Mouse (Mus musculus) liver (tissue): ENCODE measurements around the gene Apmap.
"Not testable (repeated sequence)": the region's sequence is repeated elsewhere in the genome, so short reads cannot be mapped to it uniquely, and the experiment has no call there.

Experiments
- DNase-seq: peaks from one replicate; pipeline ENCODE4 v3.0.0-alpha.2; 2020; ENCODE audit warnings: mixed read lengths

Apmap gene

DNA sequence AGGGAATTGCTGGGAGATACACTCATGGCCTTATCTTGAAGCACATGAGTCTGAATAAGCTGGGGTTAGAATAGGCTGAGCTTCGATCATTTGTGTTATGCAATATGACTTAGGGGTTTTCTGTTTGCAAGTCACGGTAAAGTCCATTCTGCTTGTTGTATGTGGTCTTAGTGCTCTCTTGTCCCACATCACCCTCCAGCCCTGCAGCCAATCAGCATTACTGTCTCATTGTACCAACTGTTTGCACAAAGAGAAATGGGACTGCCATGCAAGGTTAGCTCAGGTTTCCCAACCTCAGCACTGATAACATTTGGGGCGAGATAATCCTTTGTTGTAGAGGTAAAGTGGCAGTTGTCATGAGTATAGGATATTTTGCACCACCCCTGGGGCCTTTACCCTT is 1.7 kb upstream of the Apmap start:
- DNase-seq: peak; percentile 22

DNA sequence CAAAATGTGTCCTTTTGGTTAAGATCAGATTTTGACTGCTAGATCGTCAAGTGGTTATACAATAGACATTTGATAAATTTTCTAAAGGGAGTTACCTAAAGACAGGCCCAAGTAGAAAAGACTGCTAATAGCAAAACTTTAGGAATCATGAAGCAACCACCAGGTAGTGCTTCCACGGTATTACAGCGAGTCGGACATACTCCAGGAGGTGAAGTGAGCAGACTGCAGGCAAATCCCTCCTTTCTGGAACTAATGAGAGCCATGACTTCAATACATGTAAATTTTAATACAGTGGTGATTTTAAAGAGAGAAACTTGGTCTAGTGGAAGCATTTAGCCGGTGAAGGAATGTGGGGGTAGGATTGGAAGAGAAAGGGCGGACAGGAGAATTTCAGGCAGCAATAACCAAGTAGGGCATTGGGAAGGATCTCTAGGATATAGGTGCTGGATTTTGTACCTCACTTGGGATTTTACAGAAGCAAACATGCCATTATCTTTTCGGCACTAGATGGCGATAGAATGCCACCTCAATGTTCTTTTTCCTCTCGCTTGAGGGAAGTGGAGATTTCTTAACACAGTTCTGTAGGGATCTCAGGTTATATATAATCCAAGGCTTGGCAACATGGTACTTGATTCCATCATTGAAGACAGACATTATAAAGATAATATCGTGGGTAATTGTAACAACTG is 649 bp upstream of the Apmap start:
- peak; percentile 41 for DNase-seq

DNA sequence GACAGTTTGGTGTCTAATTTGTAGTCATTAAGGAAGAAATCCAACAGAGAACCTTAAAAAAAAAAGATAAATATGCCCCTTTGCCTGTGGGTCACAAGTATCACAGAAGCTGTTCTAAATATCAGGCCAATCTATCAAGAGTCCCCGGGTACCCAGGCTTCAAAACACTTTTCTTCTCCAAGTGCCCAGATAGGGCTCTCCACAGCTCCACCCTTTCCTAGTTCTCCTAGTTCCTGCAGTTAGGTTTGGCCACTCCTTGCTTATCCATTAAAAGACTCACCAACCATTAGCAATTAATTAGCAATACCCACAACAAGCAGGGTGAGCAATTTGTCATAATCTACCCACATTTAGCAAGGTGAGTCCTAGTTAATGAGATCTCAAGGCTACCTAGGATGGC is 1.3 kb downstream of the Apmap start:
- no peak for DNase-seq

DNA sequence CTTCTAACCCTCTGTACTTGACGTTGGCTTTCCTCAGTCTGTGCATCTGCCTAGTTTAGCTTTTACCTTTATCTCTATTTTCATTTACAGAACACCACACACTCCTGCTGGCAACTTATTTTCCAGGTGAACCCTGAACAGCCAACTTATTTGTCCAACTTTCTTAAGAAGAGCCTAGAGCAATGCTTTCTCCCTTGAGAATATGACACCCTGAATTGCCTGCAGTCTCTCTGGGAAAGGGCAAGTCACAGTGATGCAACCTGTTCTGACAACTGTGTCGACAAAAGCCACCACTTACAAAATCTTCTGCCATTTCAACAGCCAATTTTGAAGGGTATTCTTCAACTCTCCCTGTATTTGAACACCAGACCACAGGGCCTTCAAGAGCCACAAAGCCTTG is 3.6 kb downstream of the Apmap start:
- DNase-seq: no peak

DNA sequence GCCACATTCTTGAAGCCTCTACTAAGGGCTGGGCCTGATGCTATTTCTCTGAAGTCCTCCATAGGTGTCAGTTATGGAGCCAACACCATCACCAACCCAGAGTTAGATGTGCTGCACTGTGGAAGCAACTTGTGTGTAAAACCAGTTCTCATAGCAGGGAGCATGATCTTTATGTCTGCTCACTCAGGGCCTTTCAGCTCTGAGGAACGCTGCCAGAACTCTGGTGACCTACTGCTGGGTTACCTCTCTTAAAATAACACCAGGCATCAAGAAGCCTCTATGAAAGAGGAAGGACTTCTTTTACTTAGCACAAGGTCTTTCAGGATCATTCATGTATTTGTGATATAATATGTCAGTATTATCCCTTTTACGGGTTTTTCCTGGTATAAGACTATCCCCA is 6.2 kb downstream of the Apmap start:
- no peak for DNase-seq

DNA sequence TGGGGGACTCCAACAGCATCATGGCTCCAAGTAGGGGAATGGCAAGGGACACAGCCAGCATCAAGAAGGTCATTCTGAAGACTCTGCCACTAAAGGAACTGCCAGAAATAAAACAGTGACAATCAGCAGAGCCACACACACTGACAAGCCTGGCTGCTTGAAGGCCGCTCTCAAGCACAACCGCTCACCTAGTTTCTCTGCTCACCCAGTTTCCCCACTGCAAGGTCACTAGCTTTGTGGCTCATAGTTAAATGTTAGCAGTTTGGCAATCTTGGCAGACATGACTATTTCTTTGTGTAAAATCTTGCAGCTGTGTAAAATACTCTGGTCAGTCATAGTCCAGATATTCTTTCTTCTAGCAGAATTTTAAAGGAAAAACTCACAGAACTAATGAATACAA is 8.1 kb downstream of the Apmap start:
- DNase-seq: no peak

DNA sequence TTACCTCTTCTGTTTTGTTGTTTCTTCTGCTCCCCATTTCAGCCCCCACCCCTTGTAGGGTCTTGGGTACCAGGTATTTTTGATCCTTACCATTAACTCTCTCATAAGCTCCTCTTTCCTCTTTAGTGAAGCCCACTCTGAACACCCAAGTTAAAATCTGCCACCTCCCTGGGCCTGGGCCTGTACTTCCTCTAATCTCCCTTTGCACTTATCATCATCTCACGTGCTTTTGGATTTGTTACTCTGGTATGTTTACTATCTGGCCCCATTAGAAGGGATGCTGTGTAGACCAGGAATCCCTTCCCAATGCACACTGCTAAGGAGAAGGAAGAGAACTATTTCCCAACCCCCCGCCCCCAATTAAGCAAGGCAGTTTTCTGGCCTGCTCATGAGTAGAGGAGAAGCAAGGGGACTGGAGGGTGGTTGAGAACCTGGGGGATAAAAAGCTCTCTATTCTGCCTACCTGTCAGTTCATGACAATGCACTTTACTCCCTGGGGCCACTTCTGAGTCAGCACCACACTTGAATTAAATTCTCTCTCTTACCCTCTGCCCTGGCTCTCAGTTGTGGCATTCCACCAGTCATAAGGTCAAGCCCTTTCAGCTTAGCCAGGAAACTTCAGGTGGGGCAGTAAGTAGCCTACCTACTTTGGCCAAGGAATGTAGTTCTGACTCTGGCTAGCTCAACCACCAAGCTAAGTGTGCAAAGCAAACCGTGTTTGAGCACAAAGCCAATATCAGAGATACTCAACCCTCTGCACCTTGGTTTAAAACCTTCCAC is 12.8 kb downstream of the Apmap start:
- no peak for DNase-seq

DNA sequence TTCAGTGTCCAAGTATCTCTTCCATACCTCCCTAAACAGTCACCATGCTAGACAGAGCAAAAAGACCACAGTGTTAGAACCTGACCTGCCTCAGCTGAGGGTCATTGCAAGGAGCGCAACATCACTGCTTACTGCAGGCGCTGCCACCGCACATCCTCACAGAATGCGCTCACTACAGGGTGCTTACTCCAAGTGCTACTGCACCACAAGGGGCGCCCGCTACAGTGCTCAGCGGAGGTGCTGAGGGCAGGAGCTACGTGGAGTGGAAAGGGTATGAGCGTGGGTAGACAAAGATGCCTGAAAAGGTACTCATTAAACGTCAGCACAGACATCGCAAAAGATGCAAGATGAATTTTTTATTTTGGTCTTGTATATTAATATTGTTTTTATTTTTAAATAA is 19.3 kb downstream of the Apmap start:
- no peak for DNase-seq

DNA sequence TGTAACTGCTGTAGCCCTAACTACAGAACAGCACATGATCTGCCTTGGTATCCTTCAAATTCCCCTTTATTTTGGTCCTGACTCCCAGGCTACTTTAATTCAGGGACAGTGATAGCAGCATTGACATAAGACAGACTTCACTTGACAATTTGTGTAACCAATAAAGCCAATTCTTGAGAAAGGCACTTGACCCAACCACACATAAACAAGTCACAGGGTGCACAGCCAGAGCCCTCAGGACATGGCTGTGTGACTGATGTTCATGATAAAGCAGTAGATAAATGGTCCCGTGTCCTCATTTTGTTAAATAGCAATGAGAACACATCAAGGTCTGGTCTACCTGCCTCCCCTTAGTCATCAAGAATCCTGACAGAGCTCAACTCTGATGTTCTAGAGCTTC is 28.7 kb downstream of the Apmap start:
- no peak for DNase-seq

DNA sequence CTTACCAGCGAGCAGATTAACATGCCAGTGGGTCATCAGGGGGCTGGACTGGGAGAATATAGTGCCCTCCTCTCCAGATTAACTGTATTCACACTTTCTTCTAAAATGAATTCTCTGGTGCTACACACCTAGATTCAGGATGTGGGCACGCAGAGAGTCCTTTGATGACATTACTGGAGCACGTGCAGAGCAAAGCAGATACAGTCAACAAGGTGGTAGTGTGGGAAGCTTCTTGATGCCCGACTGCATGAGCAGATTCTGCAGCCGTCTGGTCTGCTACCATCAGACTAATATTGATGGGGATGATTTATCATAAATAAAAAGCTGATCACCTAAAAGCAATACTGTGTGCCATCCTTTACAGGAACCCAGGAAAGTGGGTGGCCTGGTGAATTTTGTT is 29.8 kb downstream of the Apmap start:
- no peak for DNase-seq

DNA sequence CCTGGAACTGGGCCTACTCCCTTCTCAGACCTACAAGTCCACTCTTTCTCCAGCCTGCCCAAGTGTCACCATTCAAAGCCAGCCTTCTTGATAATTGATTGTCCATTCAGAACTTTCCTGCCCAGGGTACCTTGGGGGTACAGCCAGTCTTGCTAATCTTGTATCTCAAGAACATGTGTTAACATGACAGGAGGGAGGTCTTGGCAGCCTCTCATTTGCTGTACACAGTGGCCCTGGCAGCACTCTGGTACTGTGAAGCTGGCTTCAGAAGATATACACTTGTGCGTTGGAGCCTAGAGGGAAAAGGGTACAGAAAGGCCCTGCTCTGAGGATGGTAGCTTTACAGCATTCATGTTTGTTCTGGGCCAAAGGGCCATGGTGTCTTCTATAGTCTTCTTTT is 32.1 kb downstream of the Apmap start:
- no peak for DNase-seq

DNA sequence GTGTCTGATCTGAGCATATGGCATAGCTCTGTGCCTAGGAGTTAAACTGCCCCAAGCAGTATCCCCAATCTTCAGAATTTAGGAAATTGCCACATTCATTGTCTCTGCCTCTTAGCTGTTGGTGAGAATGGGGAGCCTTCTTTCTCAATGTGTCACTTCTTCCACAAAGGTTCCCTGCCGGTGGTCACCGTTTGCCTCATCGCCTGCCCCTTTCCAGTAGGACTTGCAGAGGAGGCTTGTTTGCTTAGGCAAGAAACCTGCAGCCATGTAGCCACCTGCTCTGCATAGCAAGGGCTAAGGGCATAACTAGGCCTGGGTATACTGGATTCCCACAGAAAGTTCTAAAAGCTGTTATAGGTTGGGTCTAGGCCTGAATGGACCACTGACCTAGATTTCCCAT is 35.9 kb downstream of the Apmap start:
- no peak for DNase-seq

DNA sequence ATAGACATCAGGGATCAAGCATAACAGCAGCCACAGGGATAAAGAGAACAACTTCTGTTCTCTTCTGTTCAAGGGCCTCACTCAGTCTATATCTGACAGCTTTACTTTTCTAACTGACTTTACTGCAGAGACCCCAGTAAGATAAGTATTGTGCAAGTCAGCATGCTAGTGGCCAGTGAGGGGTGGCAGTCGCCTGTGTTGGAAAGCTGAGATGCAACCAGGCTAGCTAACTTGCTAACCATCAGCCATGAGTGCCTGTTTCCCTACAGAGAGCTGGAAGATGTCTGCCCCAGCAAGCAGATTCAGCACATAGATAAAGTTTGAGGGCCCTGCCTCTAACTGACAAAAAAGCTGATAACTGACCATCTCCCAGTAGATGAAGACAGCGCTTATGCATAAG is 37.6 kb downstream of the Apmap start:
- no peak for DNase-seq

DNA sequence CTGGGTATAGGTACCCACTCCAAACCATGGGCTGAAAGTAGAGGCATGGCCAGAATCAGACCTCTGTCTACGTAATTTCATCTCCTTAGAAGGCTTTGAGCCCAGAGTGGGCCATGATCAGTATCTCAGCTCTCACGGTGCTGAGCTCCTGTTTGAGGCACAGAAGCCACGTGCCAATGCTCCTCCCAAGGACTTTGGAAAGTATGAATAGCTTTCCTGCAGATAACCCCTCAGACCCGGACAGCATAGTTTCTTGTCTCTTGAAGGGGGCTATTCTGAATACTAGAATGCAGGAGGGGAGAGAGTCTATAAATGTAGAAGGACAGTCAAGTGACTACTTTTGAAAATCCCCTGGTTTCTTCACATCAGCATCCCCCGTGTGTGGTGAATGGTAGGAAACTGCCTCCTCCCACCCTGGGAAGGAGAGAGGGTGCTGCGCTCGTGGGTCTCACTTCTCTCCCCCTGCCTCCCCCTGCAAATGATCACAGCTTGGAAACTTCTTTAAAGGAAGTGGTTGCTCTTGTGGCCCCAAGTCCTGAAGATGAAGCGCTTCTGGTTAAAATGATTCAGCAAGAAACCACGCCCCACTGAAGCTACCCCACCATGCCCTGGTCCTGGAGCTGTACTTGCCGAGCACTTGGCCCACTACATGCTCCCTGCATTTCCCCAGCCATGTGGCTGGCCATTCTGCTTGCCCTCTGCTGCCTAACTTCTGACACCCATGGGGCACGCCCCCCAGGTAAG is 38.3 kb downstream of the Apmap start, which contains the start of gene Cst7:
TSS of gene Cst7 (plus strand) at position 569 of the 744 bp plus-strand sequence.
- DNase-seq: no peak

DNA sequence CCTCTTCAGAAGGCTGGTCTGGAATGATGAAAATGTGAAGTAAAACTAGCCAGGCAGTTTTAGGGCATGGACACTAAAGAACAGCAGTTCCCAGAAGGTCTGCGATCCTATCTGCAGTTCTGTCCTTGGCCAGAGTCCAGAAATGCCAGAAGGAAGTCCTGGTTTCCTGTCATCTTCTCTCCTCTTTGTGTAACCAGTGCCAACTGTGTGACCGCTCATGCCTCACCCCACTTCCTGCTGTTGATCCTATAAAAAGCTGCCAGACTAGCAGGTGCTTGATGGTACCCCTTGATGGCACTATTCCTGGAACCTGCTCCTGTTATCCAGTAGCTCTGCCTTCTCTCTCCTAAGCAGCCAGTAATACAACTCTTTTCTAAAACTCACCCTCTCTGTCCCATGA is 41.3 kb downstream of the Apmap start:
- no peak for DNase-seq

DNA sequence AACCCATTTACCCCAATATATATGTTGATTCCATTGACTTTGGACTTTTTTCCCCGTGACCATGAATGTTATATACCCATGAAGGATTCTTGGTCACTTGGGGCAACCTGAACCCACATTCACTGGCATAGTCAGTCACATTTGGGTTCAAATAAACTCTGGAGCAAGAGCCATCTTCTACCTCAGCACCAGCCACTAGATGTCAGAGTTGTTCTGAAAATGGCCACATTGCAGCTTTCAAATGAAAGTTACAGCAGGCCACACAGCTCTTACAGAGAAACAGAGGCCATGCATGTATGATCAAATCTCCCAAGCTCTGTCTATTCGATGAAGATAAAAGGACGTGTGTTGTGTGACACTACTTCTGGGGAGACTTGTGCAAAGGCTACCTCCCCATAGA is 49.8 kb downstream of the Apmap start:
- no peak for DNase-seq

DNA sequence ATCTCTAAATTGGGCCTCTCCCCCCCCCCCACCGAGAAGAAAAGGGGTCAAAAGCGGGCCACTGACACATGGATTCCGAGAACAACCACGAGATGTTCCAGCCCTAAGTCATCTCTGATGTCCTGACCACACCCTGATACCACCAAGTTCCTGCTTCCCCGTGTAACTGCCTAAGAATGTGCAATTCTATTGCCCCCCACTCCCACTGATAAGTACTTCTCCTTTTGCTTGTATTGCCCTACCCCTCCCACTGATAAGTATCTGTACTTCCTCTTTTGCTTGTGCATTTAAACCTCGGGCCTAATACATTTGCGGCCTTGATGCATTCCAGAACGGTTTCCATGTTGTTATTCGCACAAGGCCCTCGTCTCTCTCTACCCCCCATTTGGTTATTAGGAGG is 58.8 kb downstream of the Apmap start:
- not testable (repeated sequence) for DNase-seq
